11 mouse cellular contexts compared by ENCODE assay signal in genomic region chr11:117479746-117480145, GRCm38 (mm10). TPM values are rescaled to one million over a fixed set of nuclear protein-coding genes. Genes with fewer than 3 reads are reported as not detected.
DNase-seq lines count a peak whose midpoint lies in the region; ATAC-seq and TF ChIP-seq lines count a peak whose summit lies in the region.
"Had no signal": no experiment of that assay in that cellular context is flagged by ENCODE, and none has a peak within 500 bp of the region (broad histone marks: within the 10 kb centered on the region; RNA-seq: fewer than 3 reads in every experiment).

No protein-coding gene starts in this region.

- H3K9ac ChIP-seq in forebrain, embryonic 13.5 days: peak overlapping the region; percentile 47
- peak overlapping the region; percentile 28 for H3K9ac ChIP-seq in hindbrain, postnatal 0 days (replicated peaks; ENCODE audit: low read length)
- no peak overlapping the region for H3K9ac ChIP-seq in stomach, embryonic 14.5 days (replicated peaks; ENCODE audit: low read depth, low read length)
- H3K9ac ChIP-seq: liver, embryonic 13.5 days had no signal

- no peak for TF ChIP-seq CTCF in hindbrain, postnatal 0 days (IDR thresholded peaks at IDR 0.05; ENCODE audit: low read depth)

- no peak overlapping the region for H3K4me3 ChIP-seq in forebrain, embryonic 13.5 days
- no peak overlapping the region for H3K4me3 ChIP-seq in hindbrain, postnatal 0 days (ENCODE audit: low read length)
- no peak overlapping the region for H3K4me3 ChIP-seq in stomach, embryonic 14.5 days (ENCODE audit: low read depth, low read length)
- H3K4me3 ChIP-seq: liver, embryonic 13.5 days had no signal

- no peaks in the 10 kb centered on the region for H3K36me3 ChIP-seq in forebrain, embryonic 13.5 days (ENCODE audit: poor library complexity, severe bottlenecking)
- H3K36me3 ChIP-seq in hindbrain, postnatal 0 days (ENCODE audit: insufficient read depth, low read length): no peaks in the 10 kb centered on the region
- no peaks in the 10 kb centered on the region for H3K36me3 ChIP-seq in stomach, embryonic 14.5 days (ENCODE audit: control insufficient read depth, insufficient read depth, low read length)
- H3K36me3 ChIP-seq: liver, embryonic 13.5 days had no signal

- peak; percentile 46 for DNase-seq in left cerebral cortex, postnatal 4 days
- DNase-seq in left cerebral cortex, postnatal 36 days (ENCODE audit: low spot score in 2 of 2): no peak
- DNase-seq in hindbrain, postnatal 0 days (ENCODE audit: low spot score): peak; percentile 30
- DNase-seq in left cerebral cortex, adult 11 months (ENCODE audit: low spot score): no peak
- DNase-seq in kidney, postnatal 4 days: no peak
- no peak for DNase-seq in kidney, adult 18-20 months
- DNase-seq: liver, embryonic 13.5 days; right cerebral cortex, postnatal 14 days had no signal

- peak overlapping the region; percentile 97 for H3K27ac ChIP-seq in forebrain, embryonic 13.5 days
- H3K27ac ChIP-seq in hindbrain, postnatal 0 days: peak overlapping the region; percentile 87
- H3K27ac ChIP-seq in stomach, embryonic 14.5 days (ENCODE audit: low read length): peak overlapping the region; percentile 66; the same call in 1 of the 2 replicates
- H3K27ac ChIP-seq: liver, embryonic 13.5 days had no signal

- no peak for ATAC-seq in forebrain, embryonic 13.5 days
- ATAC-seq in hindbrain, postnatal 0 days: no peak
- no peak for ATAC-seq in stomach, embryonic 14.5 days (ENCODE audit: insufficient number of reproducible peaks, insufficient read depth, low FRiP score, low read depth)

- 34% methylated on average over 12 of the region's 12 CpGs for WGBS in forebrain, embryonic 13.5 days
- 25% methylated on average over 12 of the region's 12 CpGs for WGBS in hindbrain, postnatal 0 days
- WGBS in stomach, embryonic 14.5 days: 47% methylated on average over 12 of the region's 12 CpGs

- intact Hi-C loops in left cerebral cortex, postnatal 4 days (cut with DNase I): loop anchor here (10.0 kb wide), 3 partner anchors 85 to 175 kb away; partner anchors contain the start of gene Tnrc6c
- intact Hi-C loops in left cerebral cortex, postnatal 36 days (cut with DNase I): loop anchor here (5.0 kb wide), 5 partner anchors 42 to 173 kb away; partner anchors contain the start of gene Tnrc6c

- H3K27me3 ChIP-seq in forebrain, embryonic 13.5 days: peaks cover 40% of the 10 kb centered on the region
- H3K27me3 ChIP-seq in hindbrain, postnatal 0 days (ENCODE audit: insufficient read depth, low read length): no peaks in the 10 kb centered on the region
- H3K27me3 ChIP-seq in stomach, embryonic 14.5 days (ENCODE audit: control insufficient read depth, insufficient read depth, low read length): no peaks in the 10 kb centered on the region

- peaks cover 7% of the 10 kb centered on the region; the same call in 1 of the 2 replicates for H3K9me3 ChIP-seq in forebrain, embryonic 13.5 days (replicated peaks)
- no peaks in the 10 kb centered on the region for H3K9me3 ChIP-seq in hindbrain, postnatal 0 days (ENCODE audit: low read length)
- H3K9me3 ChIP-seq in stomach, embryonic 14.5 days (ENCODE audit: control insufficient read depth, low read depth, low read length): 0 out of 2 replicates have a peak, but pooled peaks cover 3% of the 10 kb centered on the region
- H3K9me3 ChIP-seq: liver, embryonic 13.5 days had no signal

- peaks cover 83% of the 10 kb centered on the region for H3K4me1 ChIP-seq in forebrain, embryonic 13.5 days
- H3K4me1 ChIP-seq in hindbrain, postnatal 0 days (ENCODE audit: insufficient read depth, low read length): peaks cover 23% of the 10 kb centered on the region
- H3K4me1 ChIP-seq in stomach, embryonic 14.5 days (ENCODE audit: control insufficient read depth, insufficient read depth, low read length): peaks cover 18% of the 10 kb centered on the region

- H3K4me2 ChIP-seq in forebrain, embryonic 13.5 days: peak overlapping the region; percentile 41
- H3K4me2 ChIP-seq in hindbrain, postnatal 0 days (ENCODE audit: low read depth, low read length): peak overlapping the region; percentile 35; the same call in 1 of the 2 replicates
- H3K4me2 ChIP-seq in stomach, embryonic 14.5 days (replicated peaks; ENCODE audit: low read depth, low read length): no peak overlapping the region
- H3K4me2 ChIP-seq: liver, embryonic 13.5 days had no signal

RNA-seq across cellular contexts. Expression of gene Gm11733, which starts 4.4 kb away (rescaled TPM):
- not detected for total RNA-seq in left cerebral cortex, postnatal 4 days (2021)
- under 1 TPM in 1 of 2 experiments, not detected in 1; 0.22 TPM for total RNA-seq in left cerebral cortex, postnatal 36 days (2021)
- 0.08 TPM in 1 of 2 replicates, not detected in the other for polyA plus RNA-seq in forebrain, embryonic 13.5 days (2015; fragmentation: Nextera tagmentation; extraction: Ambion mirVana)
- total RNA-seq in hindbrain, postnatal 0 days (2014; rRNA removed): 0.10 TPM in 1 of 2 replicates, not detected in the other
- polyA plus RNA-seq in hindbrain, postnatal 0 days (2015; fragmentation: Nextera tagmentation; extraction: Ambion mirVana): 0.13 TPM in 1 of 2 replicates, not detected in the other
- not detected in 2 replicates for polyA plus RNA-seq in stomach, embryonic 14.5 days (2014; fragmentation: Nextera tagmentation; extraction: Ambion mirVana)
- total RNA-seq: MEL had no signal
- polyA plus RNA-seq: liver, embryonic 13.5 days had no signal

Comparison
In these comparisons a context has a peak if more than half of its experiments do, and no peak if none do; other contexts are left out.
1. DNase-seq: peak in left cerebral cortex, postnatal 4 days (single experiment) and hindbrain, postnatal 0 days (single experiment); none in left cerebral cortex, postnatal 36 days (0 of 2), left cerebral cortex, adult 11 months (single experiment), kidney, postnatal 4 days (0 of 2) and kidney, adult 18-20 months (single experiment).
2. Peak in every context shown above with its lines, with median percentiles within 50 percentile points of each other: H3K27ac ChIP-seq.